Mouse (Mus musculus): ENCODE results near the gene Ntn3. TPM values are rescaled to one million over a fixed set of nuclear protein-coding genes. Genes with fewer than 3 reads are reported as not detected.

Gene Ntn3
- polyA plus RNA-seq, 1 experiment from 2014 or later, result 4.6 TPM

- H3K9me3 ChIP-seq, result no peaks in the 10 kb centered on the region
- peak overlapping the region; percentile 80 for H3K27ac ChIP-seq
- peaks cover 81% of the 10 kb centered on the region for H3K4me1 ChIP-seq (replicated peaks)
- H3K36me3 ChIP-seq, result no peaks in the 10 kb centered on the region
- ATAC-seq, result peak; percentile 1; the same call in 1 of the 2 replicates
- H3K4me2 ChIP-seq (replicated peaks), result peak overlapping the region; percentile 80
- H3K4me3 ChIP-seq (replicated peaks), result peak overlapping the region; percentile 69
- peak overlapping the region; percentile 78 for H3K9ac ChIP-seq (replicated peaks)
- 2% methylated on average over 29 of the region's 29 CpGs for WGBS
- peaks cover 21% of the 10 kb centered on the region for H3K27me3 ChIP-seq
Measured at GRCm38 (mm10) chr17:24208641-24209042, 689 bp downstream of the Ntn3 start.

GRCm38 (mm10) chr17:24207768-24208640, 1.3 kb downstream of the Ntn3 start:
- Histone ChIP-seq H3K9me3 (no peaks in the 10 kb centered on the region), H3K4me3 (replicated peaks) (peak overlapping the region; percentile 69), H3K27me3 (peaks cover 21% of the 10 kb centered on the region), H3K36me3 (no peaks in the 10 kb centered on the region), H3K4me1 (replicated peaks) (peaks cover 88% of the 10 kb centered on the region), H3K9ac (replicated peaks) (peak overlapping the region; percentile 78), H3K4me2 (replicated peaks) (peak overlapping the region; percentile 80), H3K27ac (no peak overlapping the region)
- 56% methylated on average over 34 of the region's 34 CpGs for WGBS
- no peak for ATAC-seq

- Histone ChIP-seq H3K36me3 (no peaks in the 10 kb centered on the region), H3K4me3 (replicated peaks) (peak overlapping the region; percentile 69), H3K27me3 (peaks cover 21% of the 10 kb centered on the region), H3K4me2 (replicated peaks) (peak overlapping the region; percentile 80), H3K9me3 (no peaks in the 10 kb centered on the region), H3K9ac (replicated peaks) (peak overlapping the region; percentile 86), H3K27ac (peak overlapping the region; percentile 72), H3K4me1 (replicated peaks) (peaks cover 89% of the 10 kb centered on the region)
- 6% methylated on average over 57 of the region's 62 CpGs for WGBS
- peak; percentile 15 for ATAC-seq
Measured at GRCm38 (mm10) chr17:24206451-24207351, 2.6 kb downstream of the Ntn3 start.

- 9% methylated on average over 15 of the region's 15 CpGs for WGBS
- ATAC-seq, result peak; percentile 35
- H3K36me3 ChIP-seq, result no peaks in the 10 kb centered on the region
- peak overlapping the region; percentile 80 for H3K4me2 ChIP-seq (replicated peaks)
- peaks cover 21% of the 10 kb centered on the region for H3K27me3 ChIP-seq
- no peaks in the 10 kb centered on the region for H3K9me3 ChIP-seq
- H3K4me1 ChIP-seq (replicated peaks), result peaks cover 81% of the 10 kb centered on the region
- H3K27ac ChIP-seq, result peak overlapping the region; percentile 72
- H3K9ac ChIP-seq (replicated peaks), result peak overlapping the region; percentile 86
- peak overlapping the region; percentile 69 for H3K4me3 ChIP-seq (replicated peaks)
Measured at GRCm38 (mm10) chr17:24205908-24206361, 3.4 kb downstream of the Ntn3 start.

- Histone ChIP-seq H3K4me1 (replicated peaks) (peaks cover 79% of the 10 kb centered on the region), H3K27me3 (peaks cover 21% of the 10 kb centered on the region), H3K36me3 (no peaks in the 10 kb centered on the region), H3K4me3 (replicated peaks) (peak within 1 kb of the TSS; percentile 69), H3K9ac (replicated peaks) (peak within 1 kb of the TSS; percentile 86), H3K9me3 (no peaks in the 10 kb centered on the region), H3K4me2 (replicated peaks) (peak within 1 kb of the TSS; percentile 80), H3K27ac (peak within 1 kb of the TSS; percentile 72)
- under 1% methylated on average over 52 of the region's 65 CpGs for WGBS
- peak; percentile 77 for ATAC-seq
Measured at GRCm38 (mm10) chr17:24205284-24205888, 3.9 kb downstream of the Ntn3 start, which contains the start of gene Tbc1d24. Tbc1d24 (minus strand) TSS chr17:24205562.

GRCm38 (mm10) chr17:24204846-24205245, 4.5 kb downstream of the Ntn3 start:
- H3K4me3 ChIP-seq (replicated peaks), result peak overlapping the region; percentile 69
- peaks cover 77% of the 10 kb centered on the region for H3K4me1 ChIP-seq (replicated peaks)
- WGBS, result 8% methylated on average over 7 of the region's 7 CpGs
- peak overlapping the region; percentile 36; the same call in 1 of the 2 replicates for H3K27ac ChIP-seq
- ATAC-seq, result no peak
- H3K9ac ChIP-seq (replicated peaks), result peak overlapping the region; percentile 86
- H3K4me2 ChIP-seq (replicated peaks), result peak overlapping the region; percentile 80
- no peaks in the 10 kb centered on the region for H3K9me3 ChIP-seq
- H3K27me3 ChIP-seq, result peaks cover 16% of the 10 kb centered on the region
- no peaks in the 10 kb centered on the region for H3K36me3 ChIP-seq

- 75% methylated on average over 3 of the region's 3 CpGs for WGBS
- no peaks in the 10 kb centered on the region for H3K9me3 ChIP-seq
- peak overlapping the region; percentile 80 for H3K4me2 ChIP-seq (replicated peaks)
- H3K9ac ChIP-seq (replicated peaks), result peak overlapping the region; percentile 86; the same call in 1 of the 2 replicates
- peaks cover 67% of the 10 kb centered on the region for H3K4me1 ChIP-seq (replicated peaks)
- no peaks in the 10 kb centered on the region for H3K36me3 ChIP-seq
- no peak for ATAC-seq
- H3K4me3 ChIP-seq (replicated peaks), result peak overlapping the region; percentile 69
- H3K27ac ChIP-seq, result no peak overlapping the region
- H3K27me3 ChIP-seq, result peaks cover 15% of the 10 kb centered on the region
Measured at GRCm38 (mm10) chr17:24203611-24204534, 5.5 kb downstream of the Ntn3 start.

- H3K36me3 ChIP-seq, result no peaks in the 10 kb centered on the region
- peak overlapping the region; percentile 86; the same call in 1 of the 2 replicates for H3K9ac ChIP-seq (replicated peaks)
- 33% methylated on average over 4 of the region's 4 CpGs for WGBS
- no peak for ATAC-seq
- H3K4me2 ChIP-seq (replicated peaks), result peak overlapping the region; percentile 80
- peak overlapping the region; percentile 21; the same call in 1 of the 2 replicates for H3K27ac ChIP-seq
- H3K9me3 ChIP-seq, result no peaks in the 10 kb centered on the region
- 0 out of 2 replicates have a peak overlapping the region, but pooled peaks have one; percentile 69 for H3K4me3 ChIP-seq (replicated peaks)
- H3K4me1 ChIP-seq (replicated peaks), result peaks cover 59% of the 10 kb centered on the region
- peaks cover 12% of the 10 kb centered on the region for H3K27me3 ChIP-seq
Measured at GRCm38 (mm10) chr17:24203068-24203467, 6.3 kb downstream of the Ntn3 start.

GRCm38 (mm10) chr17:24201092-24201491, 8.2 kb downstream of the Ntn3 start:
- no peaks in the 10 kb centered on the region for H3K9me3 ChIP-seq
- no peak overlapping the region for H3K27ac ChIP-seq
- no peak overlapping the region for H3K4me3 ChIP-seq (replicated peaks)
- peaks cover 50% of the 10 kb centered on the region for H3K4me1 ChIP-seq (replicated peaks)
- H3K4me2 ChIP-seq (replicated peaks), result no peak overlapping the region
- H3K9ac ChIP-seq (replicated peaks), result no peak overlapping the region
- ATAC-seq, result no peak
- WGBS, result 81% methylated on average over 4 of the region's 4 CpGs
- no peaks in the 10 kb centered on the region for H3K36me3 ChIP-seq
- H3K27me3 ChIP-seq, result no peaks in the 10 kb centered on the region

- Histone ChIP-seq H3K9ac (replicated peaks) (no peak overlapping the region), H3K4me2 (replicated peaks) (no peak overlapping the region), H3K27me3 (no peaks in the 10 kb centered on the region), H3K4me3 (replicated peaks) (no peak overlapping the region), H3K9me3 (no peaks in the 10 kb centered on the region), H3K27ac (no peak overlapping the region), H3K4me1 (replicated peaks) (peaks cover 43% of the 10 kb centered on the region), H3K36me3 (no peaks in the 10 kb centered on the region)
- WGBS, result 70% methylated on average over 4 of the region's 4 CpGs
- no peak for ATAC-seq
Measured at GRCm38 (mm10) chr17:24199741-24200140, 9.6 kb downstream of the Ntn3 start.

All from midbrain, embryonic 13.5 days (tissue).